Mouse (Mus musculus) erythroblast, embryonic 14.5 days (primary cell): ENCODE results near the gene Scnn1a.

ENCODE experiments used
- GATA1 ChIP-seq: IDR thresholded peaks from 2 replicates; pipeline ENCODE4 v1.6.1; 2012; ENCODE audit warnings: low read length, inconsistent platforms, mixed read lengths
- TAL1 ChIP-seq: IDR thresholded peaks from 3 replicates; pipeline ENCODE4 v1.6.1; 2012; ENCODE audit warnings: low read length, inconsistent platforms, mixed read lengths

- TF ChIP-seq GATA1 (no peak), TAL1 (no peak)
Observed at GRCm38 (mm10) chr6:125386080-125386479, 65.6 kb downstream of the Scnn1a start.
